Mouse (Mus musculus) stomach, embryonic 14.5 days (tissue): ENCODE measurements around the gene Plscr4. TPM values are rescaled to one million over a fixed set of nuclear protein-coding genes. Genes with fewer than 3 reads are reported as not detected.

Experiments used
- ATAC-seq: fragments of 200-750 bp; cut with Nextera tagmentation; 2 replicates; pipeline ENCODE4 v1.8.0; 2017; ENCODE audit warnings: low read depth, moderate TSS enrichment; ENCODE audit not compliant: insufficient number of reproducible peaks, insufficient read depth, low FRiP score
- H3K27ac ChIP-seq: fragments of 300-500 bp; sonication (generic); 2 replicates; pipeline ENCODE4 v1.5.1; 2014; ENCODE audit warnings: mild to moderate bottlenecking, low read length, moderate library complexity, mixed read lengths
- H3K27me3 ChIP-seq: fragments of 300-500 bp; sonication (generic); 2 replicates; pipeline ENCODE4 v1.6.1; 2014; ENCODE audit warnings: low read length, control low read depth, mixed read lengths; ENCODE audit not compliant: control insufficient read depth, insufficient read depth
- H3K36me3 ChIP-seq: fragments of 300-500 bp; sonication (generic); 2 replicates; pipeline ENCODE4 v1.6.1; 2014; ENCODE audit warnings: mild to moderate bottlenecking, control low read depth, low read length, moderate library complexity, mixed read lengths; ENCODE audit not compliant: control insufficient read depth, insufficient read depth
- H3K4me1 ChIP-seq: fragments of 300-500 bp; sonication (generic); 2 replicates; pipeline ENCODE4 v1.6.1; 2014; ENCODE audit warnings: low read length, control low read depth, mixed read lengths; ENCODE audit not compliant: control insufficient read depth, insufficient read depth
- H3K4me2 ChIP-seq: fragments of 300-500 bp; sonication (generic); replicated peaks from 2 replicates; pipeline ENCODE4 v1.6.1; 2014; ENCODE audit warnings: low read depth, low read length, control low read depth
- H3K4me3 ChIP-seq: fragments of 300-500 bp; sonication (generic); 2 replicates; pipeline ENCODE4 v1.5.1; 2014; ENCODE audit warnings: low read depth, low read length, control low read depth
- H3K9ac ChIP-seq: fragments of 300-500 bp; sonication (generic); replicated peaks from 2 replicates; pipeline ENCODE4 v1.6.1; 2014; ENCODE audit warnings: low read depth, mild to moderate bottlenecking, control low read depth, low read length, moderate library complexity, mixed read lengths
- H3K9me3 ChIP-seq: fragments of 300-500 bp; sonication (generic); 2 replicates; pipeline ENCODE4 v1.6.1; 2016; ENCODE audit warnings: low read depth, low read length, control low read depth; ENCODE audit not compliant: control insufficient read depth
- WGBS: fragments of 180-500 bp; shearing (Covaris S2); extraction: QIAGEN DNeasy Blood & Tissue Kit; methylation state at CpG from one replicate; pipeline ENCODE4 v1.1.7; 2014; 5-methylcytosine and 5-hydroxymethylcytosine counted together
- polyA plus RNA-seq: library from polyadenylated mRNA; unstranded; fragments of >200 nt; fragmentation: Nextera tagmentation; extraction: Ambion mirVana; gene quantifications from 2 replicates; pipeline ENCODE4 v1.2.1, GENCODE M21; 2014

Plscr4 gene
- polyA plus RNA-seq, 1 experiment from 2014 or later, result 13.2 TPM

DNA sequence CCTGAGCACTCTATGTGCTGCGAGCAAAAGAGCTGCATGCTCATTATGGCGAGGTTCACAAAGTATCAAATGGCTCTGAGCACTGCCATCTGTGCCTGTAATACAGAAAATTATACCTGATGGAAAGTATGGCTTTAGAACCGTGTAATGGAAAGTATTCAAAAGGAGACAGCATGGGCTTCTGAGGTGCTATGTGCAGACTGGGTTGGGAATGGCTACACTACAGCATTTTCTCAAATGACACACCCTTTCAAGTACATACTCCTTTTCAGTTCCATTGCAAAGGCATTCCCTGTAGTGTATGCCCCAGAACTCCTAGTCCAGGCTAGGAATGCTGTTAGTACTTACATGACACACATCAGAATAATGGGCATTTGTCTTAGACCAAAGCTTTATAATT is 72.9 kb downstream of the Plscr4 start:
- Histone ChIP-seq H3K4me3 (no peak overlapping the region), H3K27ac (no peak overlapping the region), H3K4me1 (no peaks in the 10 kb centered on the region), H3K9me3 (no peaks in the 10 kb centered on the region), H3K36me3 (no peaks in the 10 kb centered on the region), H3K9ac (no peak overlapping the region), H3K4me2 (no peak overlapping the region), H3K27me3 (no peaks in the 10 kb centered on the region)
- WGBS, result 87% methylated on average over 3 of the region's 3 CpGs
- no peak for ATAC-seq

DNA sequence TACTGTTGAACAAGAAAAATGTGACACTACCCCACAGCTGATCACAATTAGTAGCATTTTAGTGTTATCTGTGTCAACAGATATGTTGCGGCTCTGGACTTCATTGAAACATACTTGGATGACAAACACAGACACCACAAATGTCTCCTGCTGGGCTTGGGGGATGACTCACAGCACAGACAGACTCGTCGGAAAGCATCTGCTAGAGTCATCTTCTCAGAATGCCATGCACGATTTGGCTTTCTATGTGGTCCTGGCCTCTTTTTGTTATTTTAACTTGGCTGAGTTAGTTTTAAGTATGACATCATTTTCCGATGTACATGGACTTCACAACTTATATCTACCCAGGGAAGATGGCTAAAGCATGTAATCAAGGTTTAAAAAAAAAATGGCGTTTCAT is 80.6 kb downstream of the Plscr4 start:
- 77% methylated on average over 6 of the region's 6 CpGs for WGBS
- Histone ChIP-seq H3K27ac (no peak overlapping the region), H3K4me3 (no peak overlapping the region), H3K36me3 (no peaks in the 10 kb centered on the region), H3K27me3 (no peaks in the 10 kb centered on the region), H3K4me2 (no peak overlapping the region), H3K9me3 (no peaks in the 10 kb centered on the region), H3K4me1 (no peaks in the 10 kb centered on the region), H3K9ac (no peak overlapping the region)
- no peak for ATAC-seq

DNA sequence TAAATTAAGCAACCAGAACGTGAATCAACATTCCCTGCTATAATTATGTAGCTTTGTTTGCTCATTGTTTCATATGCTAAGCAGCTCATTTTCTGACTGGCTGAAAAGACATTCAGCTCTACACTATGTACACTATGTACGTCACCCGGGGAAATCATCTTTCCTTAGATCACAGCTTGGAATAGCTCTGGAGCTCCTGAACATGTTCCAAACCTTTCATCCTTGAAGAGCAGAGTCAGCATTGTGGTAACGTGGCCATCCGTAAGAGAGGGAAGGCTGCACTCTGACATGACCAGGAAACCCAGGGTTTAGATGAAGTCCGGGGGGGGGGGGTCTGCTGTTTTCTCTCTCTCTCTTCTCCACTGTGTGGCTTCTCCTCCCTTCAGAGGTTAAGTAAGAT is 81.0 kb downstream of the Plscr4 start:
- Histone ChIP-seq H3K27ac (no peak overlapping the region), H3K36me3 (no peaks in the 10 kb centered on the region), H3K4me1 (no peaks in the 10 kb centered on the region), H3K9me3 (no peaks in the 10 kb centered on the region), H3K4me3 (no peak overlapping the region), H3K9ac (no peak overlapping the region), H3K4me2 (no peak overlapping the region), H3K27me3 (no peaks in the 10 kb centered on the region)
- WGBS, result 78% methylated on average over 6 of the region's 6 CpGs
- no peak for ATAC-seq

Other genes with a start within 250 kb of the Plscr4 start
- gene Plscr1, start 207.6 kb upstream of the Plscr4 start, polyA plus RNA-seq, result 51.4 and 60.1 TPM in 2 replicates
- 0.98 and 1.1 TPM in 2 replicates for gene Plscr2, start 181.8 kb upstream of the Plscr4 start, polyA plus RNA-seq
- gene 1700057G04Rik, start 148.0 kb upstream of the Plscr4 start, polyA plus RNA-seq, result not detected in 2 replicates
- 44.9 and 51.6 TPM in 2 replicates for gene Plod2, start 84.8 kb downstream of the Plscr4 start, polyA plus RNA-seq